Mouse (Mus musculus) cerebellum, adult 2 months (tissue): ENCODE measurements around the gene Tenm3. TPM values are rescaled to one million over a fixed set of nuclear protein-coding genes. Genes with fewer than 3 reads are reported as not detected.

Experiments
- DNase-seq, 2 experiments: peaks; one replicate each; pipeline ENCODE4 v3.0.0; 2021
- H3K27ac ChIP-seq: fragments of 200-500 bp; 2 replicates; pipeline ENCODE4 v1.5.1; 2012; ENCODE audit warnings: low read length, control low read depth, inconsistent platforms; ENCODE audit not compliant: insufficient read depth
- H3K27me3 ChIP-seq: fragments of 200-500 bp; 2 replicates; pipeline ENCODE4 v1.6.1; 2012; ENCODE audit warnings: inconsistent platforms, mild to moderate bottlenecking, low read length, moderate library complexity; ENCODE audit not compliant: control insufficient read depth, insufficient read depth
- H3K4me1 ChIP-seq: fragments of 200-500 bp; 2 replicates; pipeline ENCODE4 v1.6.1; 2011; ENCODE audit warnings: low read length; ENCODE audit not compliant: control insufficient read depth, insufficient read depth
- H3K4me3 ChIP-seq: fragments of 200-500 bp; replicated peaks from 2 replicates; pipeline ENCODE3; 2011; ENCODE audit warnings: mild to moderate bottlenecking, low read depth, low read length, control low read depth; ENCODE audit not compliant: insufficient read depth
- CTCF ChIP-seq: fragments of 200-500 bp; IDR thresholded peaks from 2 replicates; pipeline ENCODE4 v1.5.1; 2011; ENCODE audit warnings: low read depth, mild to moderate bottlenecking, control low read depth, low read length, moderate library complexity, borderline replicate concordance; ENCODE audit not compliant: insufficient read depth
- POLR2A ChIP-seq: fragments of 200-500 bp; IDR thresholded peaks from 2 replicates; pipeline ENCODE4 v1.6.1; 2011; ENCODE audit warnings: low read length, control low read depth, borderline replicate concordance; ENCODE audit not compliant: insufficient read depth
- WGBS: fragments of 180-500 bp; shearing (Covaris S2); methylation state at CpG from one replicate; pipeline ENCODE4 v1.1.7; 2018; 5-methylcytosine and 5-hydroxymethylcytosine counted together
- polyA plus RNA-seq: library from polyadenylated mRNA; depleted of rRNA; stranded (reverse); fragments of >200 nt; gene quantifications from 2 replicates; pipeline ENCODE4 v1.2.3, GENCODE M21; 2012

Tenm3 gene
- polyA plus RNA-seq, 1 experiment = 6.2 TPM

GRCm38 (mm10) chr8:48552306-48552705 is 291.4 kb downstream of the Tenm3 start:
- 97% methylated on average over 2 of the region's 2 CpGs for WGBS
- TF ChIP-seq POLR2A = no peak
- TF ChIP-seq CTCF = no peak
- DNase-seq = no peak
- Histone ChIP-seq H3K27me3 (no peaks in the 10 kb centered on the region; the same call in 1 of the 2 replicates), H3K4me3 (no peak overlapping the region), H3K4me1 (no peaks in the 10 kb centered on the region), H3K27ac (no peak overlapping the region)

GRCm38 (mm10) chr8:48551370-48551769 is 292.4 kb downstream of the Tenm3 start:
- TF ChIP-seq CTCF (no peak), POLR2A (no peak)
- DNase-seq = no peak
- Histone ChIP-seq H3K4me3 (no peak overlapping the region), H3K27ac (no peak overlapping the region), H3K4me1 (no peaks in the 10 kb centered on the region), H3K27me3 (no peaks in the 10 kb centered on the region; the same call in 1 of the 2 replicates)
- WGBS = 88% methylated on average over 5 of the region's 5 CpGs

GRCm38 (mm10) chr8:48548908-48549307 is 294.8 kb downstream of the Tenm3 start:
- Histone ChIP-seq H3K27ac (no peak overlapping the region), H3K4me1 (no peaks in the 10 kb centered on the region), H3K27me3 (no peaks in the 10 kb centered on the region; the same call in 1 of the 2 replicates), H3K4me3 (no peak overlapping the region)
- WGBS = 58% methylated on average over 9 of the region's 9 CpGs
- TF ChIP-seq POLR2A = no peak
- TF ChIP-seq CTCF = no peak
- no peak for DNase-seq

GRCm38 (mm10) chr8:48545631-48546030 is 298.1 kb downstream of the Tenm3 start:
- no peaks in the 10 kb centered on the region for H3K4me1 ChIP-seq
- DNase-seq = no peak
- TF ChIP-seq POLR2A (no peak), CTCF (no peak)
- WGBS = 86% methylated on average over 5 of the region's 5 CpGs
- H3K27ac ChIP-seq = no peak overlapping the region
- H3K4me3 ChIP-seq = no peak overlapping the region
- H3K27me3 ChIP-seq = no peaks in the 10 kb centered on the region

GRCm38 (mm10) chr8:48544840-48545239 is 298.9 kb downstream of the Tenm3 start:
- Histone ChIP-seq H3K4me1 (no peaks in the 10 kb centered on the region), H3K27ac (no peak overlapping the region), H3K4me3 (no peak overlapping the region), H3K27me3 (no peaks in the 10 kb centered on the region)
- no peak for TF ChIP-seq CTCF
- TF ChIP-seq POLR2A = no peak
- WGBS = 80% methylated on average over 7 of the region's 7 CpGs
- no peak for DNase-seq

GRCm38 (mm10) chr8:48542141-48542540 is 301.6 kb downstream of the Tenm3 start:
- no peaks in the 10 kb centered on the region for H3K4me1 ChIP-seq
- H3K27ac ChIP-seq = no peak overlapping the region
- H3K27me3 ChIP-seq = no peaks in the 10 kb centered on the region
- DNase-seq = no peak
- no peak overlapping the region for H3K4me3 ChIP-seq
- no peak for TF ChIP-seq CTCF
- TF ChIP-seq POLR2A = no peak
- 78% methylated on average over 17 of the region's 17 CpGs for WGBS

GRCm38 (mm10) chr8:48540894-48541293 is 302.9 kb downstream of the Tenm3 start:
- WGBS = 59% methylated on average over 8 of the region's 8 CpGs
- Histone ChIP-seq H3K4me1 (no peaks in the 10 kb centered on the region), H3K27ac (no peak overlapping the region), H3K27me3 (no peaks in the 10 kb centered on the region), H3K4me3 (no peak overlapping the region)
- no peak for DNase-seq
- TF ChIP-seq POLR2A (no peak), CTCF (no peak)

GRCm38 (mm10) chr8:48535833-48536232 is 307.9 kb downstream of the Tenm3 start:
- WGBS = 91% methylated on average over 3 of the region's 3 CpGs
- H3K4me1 ChIP-seq = no peaks in the 10 kb centered on the region
- TF ChIP-seq POLR2A = no peak
- no peak for TF ChIP-seq CTCF
- no peak for DNase-seq
- no peaks in the 10 kb centered on the region for H3K27me3 ChIP-seq
- H3K4me3 ChIP-seq = no peak overlapping the region
- no peak overlapping the region for H3K27ac ChIP-seq
